Mouse (Mus musculus): ENCODE measurements around the gene Zc3hav1l. TPM values are rescaled to one million over a fixed set of nuclear protein-coding genes. Genes with fewer than 3 reads are reported as not detected.

The Zc3hav1l gene
- polyA plus RNA-seq, 1 experiment from 2014 or later: 15.7 TPM

GRCm38 (mm10) chr6:38326596-38326995, 27.5 kb upstream of the Zc3hav1l start:
- Histone ChIP-seq H3K4me3 (replicated peaks) (no peak overlapping the region), H3K27ac (no peak overlapping the region), H3K27me3 (no peaks in the 10 kb centered on the region), H3K9ac (replicated peaks) (no peak overlapping the region), H3K4me2 (no peak overlapping the region), H3K4me1 (replicated peaks) (no peaks in the 10 kb centered on the region), H3K36me3 (no peaks in the 10 kb centered on the region), H3K9me3 (no peaks in the 10 kb centered on the region)
- 21% methylated on average over 4 of the region's 4 CpGs for WGBS
- ATAC-seq (ENCODE audit: insufficient number of reproducible peaks, insufficient read depth, low FRiP score, low TSS enrichment, low read depth): no peak

- Histone ChIP-seq H3K4me3 (replicated peaks) (no peak overlapping the region), H3K27me3 (no peaks in the 10 kb centered on the region), H3K4me1 (replicated peaks) (no peaks in the 10 kb centered on the region), H3K36me3 (no peaks in the 10 kb centered on the region), H3K9me3 (no peaks in the 10 kb centered on the region), H3K4me2 (no peak overlapping the region), H3K9ac (replicated peaks) (no peak overlapping the region), H3K27ac (no peak overlapping the region)
- WGBS: 95% methylated on average over 9 of the region's 9 CpGs
- no peak for ATAC-seq (ENCODE audit: insufficient number of reproducible peaks, insufficient read depth, low FRiP score, low TSS enrichment, low read depth)
Observed at GRCm38 (mm10) chr6:38320621-38321020, 21.6 kb upstream of the Zc3hav1l start.

- 86% methylated on average over 4 of the region's 4 CpGs for WGBS
- no peaks in the 10 kb centered on the region for H3K36me3 ChIP-seq
- no peak overlapping the region for H3K9ac ChIP-seq (replicated peaks)
- no peak overlapping the region for H3K4me3 ChIP-seq (replicated peaks)
- no peak for ATAC-seq (ENCODE audit: insufficient number of reproducible peaks, insufficient read depth, low FRiP score, low TSS enrichment, low read depth)
- no peaks in the 10 kb centered on the region for H3K27me3 ChIP-seq
- H3K27ac ChIP-seq: no peak overlapping the region
- no peaks in the 10 kb centered on the region for H3K9me3 ChIP-seq
- H3K4me1 ChIP-seq (replicated peaks): no peaks in the 10 kb centered on the region
- no peak overlapping the region for H3K4me2 ChIP-seq
Observed at GRCm38 (mm10) chr6:38316050-38316449, 17.0 kb upstream of the Zc3hav1l start.

GRCm38 (mm10) chr6:38309741-38310140, 10.7 kb upstream of the Zc3hav1l start:
- no peaks in the 10 kb centered on the region for H3K27me3 ChIP-seq
- ATAC-seq (ENCODE audit: insufficient number of reproducible peaks, insufficient read depth, low FRiP score, low TSS enrichment, low read depth): no peak
- H3K9ac ChIP-seq (replicated peaks): no peak overlapping the region
- H3K4me2 ChIP-seq: no peak overlapping the region
- H3K27ac ChIP-seq: no peak overlapping the region
- no peaks in the 10 kb centered on the region for H3K4me1 ChIP-seq (replicated peaks)
- 0 out of 2 replicates have a peak, but pooled peaks cover 3% of the 10 kb centered on the region for H3K9me3 ChIP-seq
- no peaks in the 10 kb centered on the region for H3K36me3 ChIP-seq
- no peak overlapping the region for H3K4me3 ChIP-seq (replicated peaks)

GRCm38 (mm10) chr6:38304981-38305380, 5.9 kb upstream of the Zc3hav1l start:
- H3K4me1 ChIP-seq (replicated peaks): no peaks in the 10 kb centered on the region
- H3K36me3 ChIP-seq: no peaks in the 10 kb centered on the region
- no peak overlapping the region for H3K4me3 ChIP-seq (replicated peaks)
- H3K27ac ChIP-seq: no peak overlapping the region
- peaks cover 13% of the 10 kb centered on the region; the same call in 1 of the 2 replicates for H3K9me3 ChIP-seq
- no peak for ATAC-seq (ENCODE audit: insufficient number of reproducible peaks, insufficient read depth, low FRiP score, low TSS enrichment, low read depth)
- no peak overlapping the region for H3K4me2 ChIP-seq
- no peak overlapping the region for H3K9ac ChIP-seq (replicated peaks)
- no peaks in the 10 kb centered on the region for H3K27me3 ChIP-seq
- 76% methylated on average over 3 of the region's 3 CpGs for WGBS

- peak overlapping the region; percentile 99 for H3K9ac ChIP-seq (replicated peaks)
- H3K4me3 ChIP-seq (replicated peaks): peak overlapping the region; percentile 90
- H3K4me2 ChIP-seq: peak overlapping the region; percentile 64
- H3K27ac ChIP-seq: peak overlapping the region; percentile 99
- H3K27me3 ChIP-seq: no peaks in the 10 kb centered on the region
- H3K36me3 ChIP-seq: peaks cover 40% of the 10 kb centered on the region
- no peaks in the 10 kb centered on the region for H3K9me3 ChIP-seq
- peak; percentile 38; the same call in 1 of the 2 replicates for ATAC-seq (ENCODE audit: insufficient number of reproducible peaks, insufficient read depth, low FRiP score, low TSS enrichment, low read depth)
- peaks cover 12% of the 10 kb centered on the region for H3K4me1 ChIP-seq (replicated peaks)
- under 1% methylated on average over 10 of the region's 10 CpGs for WGBS
Observed at GRCm38 (mm10) chr6:38298246-38298635, 818 bp downstream of the Zc3hav1l start.

- Histone ChIP-seq H3K4me2 (peak overlapping the region; percentile 64), H3K4me1 (replicated peaks) (peaks cover 12% of the 10 kb centered on the region), H3K27me3 (no peaks in the 10 kb centered on the region), H3K27ac (peak overlapping the region; percentile 99), H3K4me3 (replicated peaks) (peak overlapping the region; percentile 90), H3K9me3 (no peaks in the 10 kb centered on the region), H3K36me3 (peaks cover 46% of the 10 kb centered on the region), H3K9ac (replicated peaks) (peak overlapping the region; percentile 99)
- no peak for ATAC-seq (ENCODE audit: insufficient number of reproducible peaks, insufficient read depth, low FRiP score, low TSS enrichment, low read depth)
- WGBS: 42% methylated on average over 12 of the region's 12 CpGs
Observed at GRCm38 (mm10) chr6:38297580-38298245, 1.3 kb downstream of the Zc3hav1l start.

GRCm38 (mm10) chr6:38293708-38294107, 5.4 kb downstream of the Zc3hav1l start:
- Histone ChIP-seq H3K27ac (no peak overlapping the region), H3K4me3 (replicated peaks) (no peak overlapping the region), H3K27me3 (no peaks in the 10 kb centered on the region), H3K9ac (replicated peaks) (no peak overlapping the region), H3K9me3 (no peaks in the 10 kb centered on the region), H3K36me3 (peaks cover 86% of the 10 kb centered on the region), H3K4me2 (no peak overlapping the region), H3K4me1 (replicated peaks) (peaks cover 8% of the 10 kb centered on the region)
- WGBS: 74% methylated on average over 3 of the region's 3 CpGs
- ATAC-seq (ENCODE audit: insufficient number of reproducible peaks, insufficient read depth, low FRiP score, low TSS enrichment, low read depth): no peak

GRCm38 (mm10) chr6:38292871-38293646, 6.0 kb downstream of the Zc3hav1l start:
- no peaks in the 10 kb centered on the region for H3K9me3 ChIP-seq
- H3K9ac ChIP-seq (replicated peaks): no peak overlapping the region
- ATAC-seq (ENCODE audit: insufficient number of reproducible peaks, insufficient read depth, low FRiP score, low TSS enrichment, low read depth): no peak
- H3K4me1 ChIP-seq (replicated peaks): peaks cover 5% of the 10 kb centered on the region
- no peaks in the 10 kb centered on the region for H3K27me3 ChIP-seq
- 55% methylated on average over 11 of the region's 11 CpGs for WGBS
- no peak overlapping the region for H3K4me3 ChIP-seq (replicated peaks)
- peaks cover 92% of the 10 kb centered on the region for H3K36me3 ChIP-seq
- H3K27ac ChIP-seq: no peak overlapping the region
- H3K4me2 ChIP-seq: no peak overlapping the region

- H3K36me3 ChIP-seq: peaks cover 61% of the 10 kb centered on the region
- ATAC-seq (ENCODE audit: insufficient number of reproducible peaks, insufficient read depth, low FRiP score, low TSS enrichment, low read depth): no peak
Observed at GRCm38 (mm10) chr6:38284422-38284821, 14.6 kb downstream of the Zc3hav1l start.

GRCm38 (mm10) chr6:38264466-38264865, 34.6 kb downstream of the Zc3hav1l start:
- 78% methylated on average over 7 of the region's 7 CpGs for WGBS
- Histone ChIP-seq H3K27me3 (no peaks in the 10 kb centered on the region), H3K4me1 (replicated peaks) (no peaks in the 10 kb centered on the region), H3K9ac (replicated peaks) (no peak overlapping the region), H3K9me3 (no peaks in the 10 kb centered on the region), H3K4me3 (replicated peaks) (no peak overlapping the region), H3K4me2 (no peak overlapping the region), H3K36me3 (no peaks in the 10 kb centered on the region), H3K27ac (no peak overlapping the region)
- ATAC-seq (ENCODE audit: insufficient number of reproducible peaks, insufficient read depth, low FRiP score, low TSS enrichment, low read depth): no peak

More at GRCm38 (mm10) chr6:38284422-38284821, 14.6 kb downstream of the Zc3hav1l start:
- peaks cover 10% of the 10 kb centered on the region for H3K9me3 ChIP-seq
- H3K27me3 ChIP-seq: no peaks in the 10 kb centered on the region
- no peak overlapping the region for H3K27ac ChIP-seq
- H3K4me2 ChIP-seq: no peak overlapping the region
- no peaks in the 10 kb centered on the region for H3K4me1 ChIP-seq (replicated peaks)
- 98% methylated on average over 19 of the region's 19 CpGs for WGBS
- no peak overlapping the region for H3K4me3 ChIP-seq (replicated peaks)
- no peak overlapping the region for H3K9ac ChIP-seq (replicated peaks)

Measured in limb, embryonic 12.5 days (tissue).